Mouse (Mus musculus) sigmoid colon, adult 10 weeks (tissue): ENCODE data around the gene Hoxd12. TPM values are rescaled to one million over a fixed set of nuclear protein-coding genes. Genes with fewer than 3 reads are reported as not detected.

Experiments
- polyA plus RNA-seq: library from polyadenylated mRNA; stranded (reverse); fragments of 350-450 nt; fragmentation: Illumina TruSeq; extraction: RNeasy Lipid Tissue Mini Kit (QIAGEN cat#74804); gene quantifications from one replicate; pipeline ENCODE4 v1.2.3, GENCODE M21; 2014; ENCODE audit warnings: low read depth, low replicate concordance

Gene Hoxd12
- 1.4 TPM for polyA plus RNA-seq

DNA sequence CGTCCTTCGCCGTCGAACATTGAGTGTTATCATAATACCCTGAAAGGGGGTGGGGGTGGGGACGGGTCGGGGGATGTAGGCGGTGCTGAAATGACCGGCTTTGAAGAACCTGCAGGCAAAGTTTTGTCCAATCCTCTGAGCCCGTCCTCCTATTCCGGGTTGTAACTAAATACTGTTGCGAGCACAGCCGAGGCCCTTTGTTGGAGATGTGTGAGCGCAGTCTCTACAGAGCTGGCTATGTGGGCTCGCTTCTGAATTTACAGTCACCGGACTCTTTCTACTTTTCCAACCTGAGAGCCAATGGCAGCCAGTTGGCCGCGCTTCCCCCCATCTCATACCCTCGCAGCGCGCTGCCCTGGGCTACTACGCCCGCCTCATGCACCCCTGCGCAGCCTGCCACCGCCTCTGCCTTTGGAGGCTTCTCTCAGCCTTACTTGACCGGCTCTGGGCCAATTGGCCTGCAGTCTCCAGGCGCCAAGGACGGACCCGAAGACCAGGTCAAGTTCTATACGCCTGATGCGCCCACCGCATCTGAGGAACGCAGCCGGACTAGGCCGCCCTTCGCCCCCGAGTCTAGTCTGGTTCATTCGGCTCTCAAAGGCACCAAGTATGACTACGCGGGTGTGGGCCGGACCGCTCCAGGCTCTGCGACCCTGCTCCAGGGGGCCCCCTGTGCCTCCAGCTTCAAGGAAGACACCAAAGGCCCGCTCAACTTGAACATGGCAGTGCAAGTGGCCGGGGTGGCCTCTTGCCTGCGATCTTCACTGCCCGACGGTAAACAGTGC is at the start of gene Hoxd12:
TSS of gene Hoxd12 (plus strand) at position 133 of the 785 bp plus-strand sequence.

GRCm38 (mm10) chr2:74659507-74660005 is 15.3 kb upstream of the Hoxd12 start, which contains the start of gene Evx2:
Gene Evx2 (minus strand): TSS chr2:74659557.

DNA sequence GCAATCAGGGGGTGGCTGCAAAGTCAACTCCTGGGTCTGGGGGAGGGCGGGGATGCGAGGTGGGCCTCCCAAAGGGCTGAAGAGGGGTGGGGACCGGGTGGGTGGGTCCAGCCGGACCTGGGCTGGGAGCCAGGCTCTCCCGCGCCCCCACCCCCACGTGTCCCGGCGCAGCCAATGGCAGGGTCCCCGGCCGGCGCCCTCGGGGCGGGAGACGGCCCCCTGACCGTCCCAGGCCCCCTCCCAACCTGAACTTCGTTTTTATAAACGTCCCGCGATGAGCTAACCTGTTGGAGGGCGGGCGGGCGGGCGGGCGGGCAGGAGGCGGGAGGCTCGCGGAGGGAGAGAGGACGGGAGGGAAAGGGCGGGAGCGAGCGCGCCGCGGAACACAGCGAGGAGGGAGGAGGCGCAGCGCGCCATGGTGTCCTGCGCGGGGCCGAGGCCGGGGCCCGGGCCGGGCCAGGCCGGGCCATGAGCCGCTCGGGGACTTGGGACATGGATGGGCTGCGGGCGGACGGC is 6.9 kb upstream of the Hoxd12 start, which contains the start of gene Hoxd13:
TSS of gene Hoxd13 (plus strand) at position 469 of the 516 bp plus-strand sequence.

GRCm38 (mm10) chr2:74678891-74679595 is 4.2 kb downstream of the Hoxd12 start, which contains the start of gene Hoxd11:
Gene Hoxd11 (plus strand): TSS chr2:74679557.

GRCm38 (mm10) chr2:74691022-74691951 is 16.5 kb downstream of the Hoxd12 start, which contains the start of gene Hoxd10:
Gene Hoxd10 (plus strand): TSS chr2:74691924.

GRCm38 (mm10) chr2:74697567-74698121 is 22.8 kb downstream of the Hoxd12 start, which contains the start of gene Hoxd9:
Gene Hoxd9 (plus strand): TSS chr2:74697727.

DNA sequence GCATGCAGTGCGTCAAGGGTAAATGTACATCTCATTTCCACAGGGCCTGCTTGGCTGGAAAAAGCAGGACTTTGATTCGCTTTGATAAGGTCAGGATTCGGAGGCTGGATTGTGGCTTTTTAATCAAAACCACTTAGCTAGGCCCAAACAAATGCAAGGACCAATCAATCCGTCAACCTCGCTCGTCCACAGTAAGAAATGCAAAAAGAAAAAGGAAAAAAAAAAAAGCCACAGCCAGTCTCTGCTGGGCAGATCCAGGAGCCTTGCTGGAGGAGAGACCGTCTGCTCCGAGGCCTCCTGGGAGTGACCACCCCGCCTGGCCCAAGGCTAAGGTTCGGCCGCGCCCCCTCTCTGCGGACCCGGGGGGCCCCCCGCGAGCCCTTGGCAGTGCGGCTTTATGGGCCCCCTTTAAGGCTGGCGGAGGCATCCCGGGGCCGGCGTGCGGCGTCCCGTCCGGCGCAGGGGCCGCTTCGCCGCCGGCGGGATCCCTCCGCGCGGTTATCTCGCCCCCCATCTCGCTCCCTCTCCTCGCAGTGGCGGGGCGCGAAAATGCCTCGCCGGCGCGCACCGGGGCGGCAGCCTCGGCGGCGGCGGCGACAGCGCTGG is 29.7 kb downstream of the Hoxd12 start, which contains the start of gene Hoxd8:
TSS of gene Hoxd8 (plus strand) at position 223 of the 606 bp plus-strand sequence.

GRCm38 (mm10) chr2:74711721-74712621 is 37.2 kb downstream of the Hoxd12 start, which contains the start of the genes Hoxd3 and Hoxd4:
Gene Hoxd3 (plus strand): TSS chr2:74711927.
Gene Hoxd4 (plus strand): TSS chr2:74711929.

DNA sequence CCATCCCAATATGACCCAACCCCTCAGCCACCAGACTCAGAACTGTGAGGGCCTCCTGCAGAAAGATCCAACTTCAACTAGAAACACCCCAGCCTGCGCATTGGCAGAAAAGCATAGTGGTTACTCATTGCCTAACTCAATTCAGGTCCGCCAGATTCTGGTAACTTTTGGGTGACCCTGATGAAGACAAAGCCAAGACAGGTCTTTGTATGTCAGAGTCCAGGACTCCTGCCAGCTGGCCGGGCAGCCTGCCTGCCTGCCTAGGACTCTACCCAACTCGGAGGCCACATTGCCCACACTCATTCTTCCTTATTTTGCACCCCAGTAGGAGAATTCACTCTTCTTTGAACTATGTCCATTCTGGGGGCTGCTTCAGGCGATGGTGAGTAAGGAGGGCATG is 51.7 kb downstream of the Hoxd12 start, which contains the start of gene Gm28230:
TSS of gene Gm28230 (plus strand) at position 178 of the 400 bp plus-strand sequence.

Other genes with a start within 250 kb of the Hoxd12 start
- 60.0 TPM for gene Lnpk, start 95.6 kb upstream of the Hoxd12 start, polyA plus RNA-seq
- gene Evx2, start 15.5 kb upstream of the Hoxd12 start, polyA plus RNA-seq, result 3.8 TPM
- gene Hoxd13, start 6.7 kb upstream of the Hoxd12 start, polyA plus RNA-seq, result 126 TPM
- gene Hoxd11, start 4.5 kb downstream of the Hoxd12 start, polyA plus RNA-seq, result 12.7 TPM
- 12.6 TPM for gene Hoxd10, start 16.9 kb downstream of the Hoxd12 start, polyA plus RNA-seq
- 1.6 TPM for gene Hoxd9, start 22.7 kb downstream of the Hoxd12 start, polyA plus RNA-seq
- gene Hoxd8, start 29.6 kb downstream of the Hoxd12 start, polyA plus RNA-seq, result 3.9 TPM
- gene Hoxd3, start 36.9 kb downstream of the Hoxd12 start, polyA plus RNA-seq, result 0.47 TPM
- gene Hoxd4, start 36.9 kb downstream of the Hoxd12 start, polyA plus RNA-seq, result 0.88 TPM
- 0.25 TPM for gene Gm28230, start 51.7 kb downstream of the Hoxd12 start, polyA plus RNA-seq
- not detected for gene Hoxd1, start 88.0 kb downstream of the Hoxd12 start, polyA plus RNA-seq
- gene Mtx2, start 150.8 kb downstream of the Hoxd12 start, polyA plus RNA-seq, result 210 TPM